Mouse (Mus musculus) hindbrain, embryonic 13.5 days (tissue): ENCODE measurements around the gene Gdpd2. TPM values are rescaled to one million over a fixed set of nuclear protein-coding genes. Genes with fewer than 3 reads are reported as not detected.
A peak's percentile ranks its signal among the peaks of the same experiment; 100 is the strongest.

Experiments
- ATAC-seq: fragments of 200-750 bp; cut with Nextera tagmentation; 2 replicates; pipeline ENCODE4 v1.8.0; 2017; ENCODE audit warnings: moderate TSS enrichment; ENCODE audit not compliant: low FRiP score
- H3K27ac ChIP-seq: fragments of 300-500 bp; sonication (generic); 2 replicates; pipeline ENCODE4 v1.5.1; 2015; ENCODE audit warnings: inconsistent platforms, mild to moderate bottlenecking, moderate library complexity
- H3K27me3 ChIP-seq: fragments of 300-500 bp; sonication (generic); 2 replicates; pipeline ENCODE4 v1.6.1; 2015; ENCODE audit warnings: mild to moderate bottlenecking, inconsistent platforms
- H3K36me3 ChIP-seq: fragments of 300-500 bp; sonication (generic); 2 replicates; pipeline ENCODE4 v1.6.1; 2015; ENCODE audit warnings: mild to moderate bottlenecking, inconsistent platforms
- H3K4me1 ChIP-seq: fragments of 300-500 bp; sonication (generic); replicated peaks from 2 replicates; pipeline ENCODE4 v1.6.1; 2015; ENCODE audit warnings: inconsistent platforms
- H3K4me2 ChIP-seq: fragments of 300-500 bp; sonication (generic); 2 replicates; pipeline ENCODE4 v1.6.1; 2015; ENCODE audit warnings: inconsistent platforms, mild to moderate bottlenecking, moderate library complexity
- H3K4me3 ChIP-seq: fragments of 300-500 bp; sonication (generic); 2 replicates; pipeline ENCODE4 v1.5.1; 2015; ENCODE audit warnings: mild to moderate bottlenecking, inconsistent platforms
- H3K9ac ChIP-seq: fragments of 300-500 bp; sonication (generic); 2 replicates; pipeline ENCODE4 v1.6.1; 2015; ENCODE audit warnings: mild to moderate bottlenecking, inconsistent platforms
- H3K9me3 ChIP-seq: fragments of 300-500 bp; sonication (generic); 2 replicates; pipeline ENCODE4 v1.6.1; 2016; ENCODE audit warnings: inconsistent platforms
- WGBS: fragments of 180-500 bp; shearing (Covaris S2); methylation state at CpG from one replicate; pipeline ENCODE4 v1.1.7; 2015; 5-methylcytosine and 5-hydroxymethylcytosine counted together
- polyA plus RNA-seq: library from polyadenylated mRNA; unstranded; fragments of >200 nt; fragmentation: Nextera tagmentation; extraction: Ambion mirVana; gene quantifications from 2 replicates; pipeline ENCODE4 v1.2.1, GENCODE M21; 2015

Gene Gdpd2
- polyA plus RNA-seq: 31.3 and 32.8 TPM in 2 replicates

DNA sequence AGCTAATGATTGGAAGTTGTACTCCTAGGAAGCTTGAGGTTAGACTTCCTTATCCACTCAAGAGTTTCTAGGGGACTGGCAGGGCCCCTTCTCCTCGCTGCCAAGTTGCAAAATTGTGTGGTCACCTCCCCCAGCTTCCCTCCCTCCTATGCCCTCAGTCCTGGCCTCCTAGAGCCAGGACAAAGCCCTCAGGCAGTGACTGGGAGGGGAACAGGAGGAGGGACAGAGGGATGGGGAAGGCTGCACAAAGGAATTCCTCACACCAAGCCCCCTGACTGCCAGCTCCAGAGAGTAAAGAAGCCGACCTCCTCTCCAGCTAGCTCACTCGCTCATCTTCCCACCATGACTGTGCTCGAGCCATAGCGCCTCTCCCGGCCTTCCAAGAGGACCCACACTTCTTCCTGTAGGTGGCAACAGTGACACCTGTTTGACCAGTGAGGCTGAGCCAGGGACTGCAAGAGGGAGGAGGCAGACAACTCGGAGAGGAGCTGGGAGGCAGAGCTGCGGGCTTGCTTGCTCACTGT is at the start of gene Gdpd2:
TSS of gene Gdpd2 (plus strand) at position 209 of the 524 bp plus-strand sequence.
- peak within 1 kb of the TSS; percentile 65 for H3K9ac ChIP-seq
- H3K9me3 ChIP-seq: no peaks in the 10 kb centered on the region
- H3K27ac ChIP-seq: peak within 1 kb of the TSS; percentile 76
- H3K4me2 ChIP-seq: peak within 1 kb of the TSS; percentile 48
- H3K27me3 ChIP-seq: 0 out of 2 replicates have a peak, but pooled peaks cover 7% of the 10 kb centered on the region
- peaks cover 27% of the 10 kb centered on the region for H3K4me1 ChIP-seq
- ATAC-seq: peak; percentile 83
- H3K36me3 ChIP-seq: no peaks in the 10 kb centered on the region
- WGBS: 15% methylated on average over 8 of the region's 8 CpGs
- peak within 1 kb of the TSS; percentile 33 for H3K4me3 ChIP-seq

DNA sequence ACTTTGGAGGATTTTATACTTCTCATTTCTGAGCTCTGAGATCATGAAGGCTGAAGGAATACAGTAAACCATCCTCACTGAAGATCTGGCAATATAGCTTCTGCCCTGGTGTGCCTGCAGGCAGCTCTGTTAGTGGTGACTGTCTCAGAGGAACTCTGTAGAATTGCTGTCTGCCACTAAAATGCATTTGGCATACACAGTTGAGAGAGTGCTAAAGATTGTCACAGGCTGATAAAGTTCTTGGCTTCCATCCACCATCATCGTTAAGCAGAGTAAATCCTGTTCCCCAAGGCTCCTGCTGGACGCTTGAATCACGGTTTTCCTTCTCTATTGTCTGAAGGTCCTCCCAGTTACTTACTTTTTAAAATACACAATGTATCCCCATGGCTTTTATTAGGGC is 43.1 kb upstream of the Gdpd2 start:
- H3K9ac ChIP-seq: no peak overlapping the region
- no peak for ATAC-seq
- H3K9me3 ChIP-seq: no peaks in the 10 kb centered on the region
- no peaks in the 10 kb centered on the region for H3K4me1 ChIP-seq
- no peak overlapping the region for H3K27ac ChIP-seq
- H3K27me3 ChIP-seq: peaks cover 8% of the 10 kb centered on the region; the same call in 1 of the 2 replicates
- H3K4me3 ChIP-seq: no peak overlapping the region
- H3K36me3 ChIP-seq: no peaks in the 10 kb centered on the region
- no peak overlapping the region for H3K4me2 ChIP-seq
- whole genome bisulfite sequencing: 78% methylated on average over 3 of the region's 3 CpGs

DNA sequence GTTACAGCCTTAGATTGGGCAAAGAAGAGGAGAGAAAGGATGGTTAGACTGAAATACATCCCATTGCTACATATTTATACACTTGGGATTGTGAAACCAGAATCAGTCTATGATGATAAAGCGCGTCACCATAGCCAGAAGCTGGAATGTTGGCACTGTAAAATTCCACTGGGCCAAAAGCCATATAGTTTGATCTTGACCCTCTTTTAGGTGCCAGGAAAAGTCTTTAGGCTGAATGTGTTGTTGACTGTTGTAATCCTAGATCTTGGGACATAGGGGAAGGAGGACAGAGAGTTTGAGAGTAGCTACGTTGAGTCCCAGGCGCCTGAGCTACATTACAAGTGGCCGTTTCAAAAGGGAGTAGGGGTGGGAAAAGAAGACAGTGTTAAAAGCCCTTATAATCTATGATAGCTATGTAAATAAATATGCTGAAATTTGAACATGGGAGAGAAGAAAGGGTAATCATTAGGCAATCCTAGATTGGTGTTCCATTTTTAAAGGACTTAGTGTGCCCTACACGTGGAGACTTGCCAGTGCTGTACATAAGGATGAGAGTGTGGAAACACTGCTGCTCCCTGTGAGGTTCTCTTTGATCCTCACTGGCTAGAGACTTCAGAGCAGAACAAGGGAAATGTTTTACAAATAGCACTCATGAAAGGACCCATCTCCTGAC is 42.2 kb upstream of the Gdpd2 start:
- H3K4me3 ChIP-seq: no peak overlapping the region
- no peak overlapping the region for H3K4me2 ChIP-seq
- H3K9ac ChIP-seq: no peak overlapping the region
- H3K27ac ChIP-seq: no peak overlapping the region
- no peaks in the 10 kb centered on the region for H3K4me1 ChIP-seq
- H3K9me3 ChIP-seq: no peaks in the 10 kb centered on the region
- WGBS: 85% methylated on average over 6 of the region's 6 CpGs
- no peaks in the 10 kb centered on the region for H3K36me3 ChIP-seq
- no peak for ATAC-seq
- H3K27me3 ChIP-seq: peaks cover 8% of the 10 kb centered on the region; the same call in 1 of the 2 replicates

DNA sequence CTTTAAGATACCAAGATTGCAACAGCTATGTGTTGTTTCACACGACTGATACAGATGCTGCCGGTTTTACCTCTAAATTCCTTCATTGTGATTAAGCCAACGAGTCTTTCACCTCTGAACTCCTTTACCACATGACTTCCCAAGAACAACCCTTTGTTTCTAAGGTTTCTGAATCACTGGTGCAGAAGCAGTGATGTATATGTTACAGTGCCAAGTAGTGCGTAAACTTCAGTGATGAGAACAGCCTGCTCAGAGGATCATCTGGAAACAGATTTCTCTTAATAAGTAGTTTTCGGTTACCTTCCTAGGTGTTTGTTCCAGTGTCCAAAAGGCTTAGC is 41.7 kb upstream of the Gdpd2 start:
- Histone ChIP-seq H3K36me3 (no peaks in the 10 kb centered on the region), H3K4me1 (no peaks in the 10 kb centered on the region), H3K4me3 (no peak overlapping the region), H3K27me3 (peaks cover 8% of the 10 kb centered on the region; the same call in 1 of the 2 replicates), H3K9me3 (no peaks in the 10 kb centered on the region), H3K27ac (no peak overlapping the region), H3K4me2 (no peak overlapping the region), H3K9ac (no peak overlapping the region)
- 71% methylated on average over 5 of the region's 5 CpGs for WGBS
- no peak for ATAC-seq

DNA sequence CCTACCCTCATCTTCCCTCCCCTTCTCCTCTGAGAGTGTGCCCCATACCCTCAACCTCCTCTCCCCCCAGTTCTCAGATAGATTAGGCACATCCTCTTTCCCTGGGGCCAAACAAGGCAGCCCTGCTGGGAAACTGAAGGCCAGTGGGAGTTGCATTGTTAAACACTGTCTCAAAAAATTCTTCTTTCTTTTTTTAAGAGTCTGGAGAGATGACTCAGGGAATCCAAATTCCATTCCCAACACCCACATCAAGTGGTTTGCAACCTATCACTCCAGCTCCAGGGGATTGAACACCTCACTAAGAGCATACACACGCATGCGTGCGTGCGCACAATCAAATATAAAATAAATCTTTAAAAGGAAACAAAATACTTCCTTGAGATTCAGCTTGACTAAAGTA is 32.9 kb upstream of the Gdpd2 start:
- Histone ChIP-seq H3K9ac (no peak overlapping the region), H3K27ac (no peak overlapping the region), H3K4me3 (no peak overlapping the region), H3K9me3 (no peaks in the 10 kb centered on the region), H3K4me1 (no peaks in the 10 kb centered on the region), H3K27me3 (no peaks in the 10 kb centered on the region), H3K4me2 (no peak overlapping the region), H3K36me3 (no peaks in the 10 kb centered on the region)
- 94% methylated on average over 4 of the region's 4 CpGs for WGBS
- ATAC-seq: no peak

DNA sequence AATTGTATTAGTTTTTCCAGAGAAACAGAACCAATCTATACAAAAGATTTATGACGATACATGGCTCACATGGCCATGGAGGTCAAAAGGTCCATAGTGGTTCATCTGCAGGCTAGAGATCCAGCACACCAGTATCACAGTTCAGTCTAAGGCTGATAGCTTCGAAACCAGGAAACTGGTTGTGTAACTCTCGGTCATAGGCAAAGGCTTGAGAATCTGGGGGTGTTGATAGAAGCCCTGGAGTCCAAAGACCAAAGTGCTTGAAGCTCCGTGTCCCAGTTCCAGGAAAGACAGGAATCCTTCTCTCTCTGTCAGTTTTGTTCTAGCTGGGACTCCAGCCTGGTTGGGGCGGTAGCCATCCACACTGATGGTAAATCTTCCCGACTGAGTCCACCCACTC is 21.6 kb upstream of the Gdpd2 start:
- 84% methylated on average over 6 of the region's 6 CpGs for WGBS
- Histone ChIP-seq H3K36me3 (no peaks in the 10 kb centered on the region), H3K4me2 (no peak overlapping the region), H3K9ac (no peak overlapping the region), H3K9me3 (no peaks in the 10 kb centered on the region), H3K4me3 (no peak overlapping the region), H3K27me3 (no peaks in the 10 kb centered on the region; the same call in 1 of the 2 replicates), H3K27ac (no peak overlapping the region), H3K4me1 (no peaks in the 10 kb centered on the region)
- ATAC-seq: no peak

DNA sequence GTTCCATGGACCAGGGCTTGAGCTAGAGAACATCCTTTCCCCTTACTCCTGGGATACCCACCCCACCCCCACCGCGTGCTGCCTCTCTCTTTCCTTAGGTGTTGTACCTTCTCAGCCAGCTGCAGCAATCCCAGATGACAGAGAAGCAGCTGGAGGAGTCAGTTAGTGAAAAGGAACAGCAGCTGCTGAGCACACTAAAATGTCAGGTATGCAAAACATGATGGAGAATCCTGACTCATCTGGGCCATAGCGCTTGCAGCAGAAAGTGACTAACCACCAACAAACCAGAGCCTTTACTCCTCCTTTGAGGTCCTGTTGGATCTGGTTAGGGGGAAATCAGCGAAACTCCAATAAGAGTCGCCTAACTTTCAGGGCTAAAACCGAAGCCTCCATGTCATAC is 13.5 kb upstream of the Gdpd2 start:
- Histone ChIP-seq H3K4me1 (no peaks in the 10 kb centered on the region), H3K36me3 (no peaks in the 10 kb centered on the region), H3K9me3 (no peaks in the 10 kb centered on the region), H3K27ac (no peak overlapping the region), H3K4me3 (no peak overlapping the region), H3K27me3 (no peaks in the 10 kb centered on the region), H3K9ac (no peak overlapping the region), H3K4me2 (no peak overlapping the region)
- no peak for ATAC-seq
- WGBS: 94% methylated on average over 6 of the region's 6 CpGs

DNA sequence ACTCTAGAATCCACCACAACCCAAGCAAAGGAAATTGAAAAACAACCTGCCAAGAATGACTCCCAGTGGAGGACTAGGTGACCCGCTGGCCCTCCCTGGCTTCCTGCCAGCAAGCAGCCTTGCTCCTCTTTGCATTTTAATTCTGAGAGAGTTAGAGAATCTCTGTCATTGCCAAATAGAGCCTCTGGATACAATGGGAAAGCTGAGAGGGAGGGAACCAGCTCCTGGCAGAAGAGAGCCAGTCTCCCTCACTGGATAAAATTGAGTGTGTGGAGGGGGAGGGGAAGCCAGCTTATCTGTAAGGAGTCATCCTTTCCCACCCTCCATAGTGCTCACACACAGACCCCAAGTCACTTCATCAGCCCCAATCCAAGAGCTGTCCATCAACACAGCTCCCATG is 726 bp upstream of the Gdpd2 start:
- peaks cover 27% of the 10 kb centered on the region for H3K4me1 ChIP-seq
- ATAC-seq: peak; percentile 73
- no peak overlapping the region for H3K4me3 ChIP-seq
- H3K27me3 ChIP-seq: 0 out of 2 replicates have a peak, but pooled peaks cover 3% of the 10 kb centered on the region
- H3K27ac ChIP-seq: peak overlapping the region; percentile 76
- no peak overlapping the region for H3K4me2 ChIP-seq
- H3K36me3 ChIP-seq: no peaks in the 10 kb centered on the region
- H3K9me3 ChIP-seq: no peaks in the 10 kb centered on the region
- H3K9ac ChIP-seq: no peak overlapping the region
- WGBS: 13% methylated on average over 1 of the region's 1 CpGs

DNA sequence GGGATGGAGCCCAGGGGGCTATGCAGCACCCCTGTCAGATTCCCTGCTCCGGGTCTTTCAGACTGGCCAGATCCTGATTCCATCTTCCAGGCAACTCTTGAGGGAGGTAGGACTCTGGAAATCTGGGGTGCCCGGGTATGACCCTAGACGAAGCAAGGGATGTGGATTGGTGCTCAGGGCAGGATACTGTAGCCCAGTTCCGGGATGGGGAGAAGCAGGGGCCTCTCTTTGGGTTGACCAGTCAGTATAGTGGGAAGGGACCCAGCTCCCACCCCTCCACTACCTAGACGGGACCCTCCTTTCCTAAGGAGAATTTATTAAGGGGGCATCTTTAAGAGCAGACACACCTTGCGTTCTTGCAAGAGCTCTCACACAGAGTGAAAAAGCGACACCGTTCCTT is 593 bp downstream of the Gdpd2 start:
- no peaks in the 10 kb centered on the region for H3K9me3 ChIP-seq
- ATAC-seq: peak; percentile 47; the same call in 1 of the 2 replicates
- no peaks in the 10 kb centered on the region for H3K36me3 ChIP-seq
- H3K4me1 ChIP-seq: peaks cover 27% of the 10 kb centered on the region
- peak overlapping the region; percentile 33 for H3K4me3 ChIP-seq
- peak overlapping the region; percentile 48 for H3K4me2 ChIP-seq
- 0 out of 2 replicates have a peak, but pooled peaks cover 7% of the 10 kb centered on the region for H3K27me3 ChIP-seq
- WGBS: 28% methylated on average over 8 of the region's 8 CpGs
- peak overlapping the region; percentile 65 for H3K9ac ChIP-seq
- peak overlapping the region; percentile 76 for H3K27ac ChIP-seq

DNA sequence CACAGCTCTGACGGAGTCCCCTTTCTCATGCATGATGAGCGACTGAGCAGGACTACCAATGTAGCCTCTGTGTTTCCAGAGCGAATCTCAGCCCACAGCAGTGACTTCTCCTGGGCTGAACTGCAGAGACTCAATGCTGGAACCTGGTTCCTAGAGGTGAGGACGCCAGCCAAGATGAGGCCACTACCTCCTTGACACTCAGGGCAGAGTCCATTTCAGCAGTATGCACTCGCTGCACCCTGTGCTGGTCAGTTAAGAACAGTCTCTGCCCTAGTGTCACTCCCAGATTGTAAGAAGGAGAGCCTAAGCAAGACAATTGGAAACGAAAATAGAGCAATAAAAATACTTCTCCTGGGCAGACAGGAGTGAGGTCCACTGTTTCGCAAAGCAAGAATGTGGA is 4.7 kb downstream of the Gdpd2 start:
- H3K36me3 ChIP-seq: no peaks in the 10 kb centered on the region
- no peaks in the 10 kb centered on the region for H3K9me3 ChIP-seq
- no peak overlapping the region for H3K4me2 ChIP-seq
- H3K4me1 ChIP-seq: peaks cover 18% of the 10 kb centered on the region
- no peak overlapping the region for H3K27ac ChIP-seq
- H3K4me3 ChIP-seq: no peak overlapping the region
- H3K9ac ChIP-seq: no peak overlapping the region
- 80% methylated on average over 7 of the region's 7 CpGs for WGBS
- 0 out of 2 replicates have a peak, but pooled peaks cover 3% of the 10 kb centered on the region for H3K27me3 ChIP-seq
- no peak for ATAC-seq

DNA sequence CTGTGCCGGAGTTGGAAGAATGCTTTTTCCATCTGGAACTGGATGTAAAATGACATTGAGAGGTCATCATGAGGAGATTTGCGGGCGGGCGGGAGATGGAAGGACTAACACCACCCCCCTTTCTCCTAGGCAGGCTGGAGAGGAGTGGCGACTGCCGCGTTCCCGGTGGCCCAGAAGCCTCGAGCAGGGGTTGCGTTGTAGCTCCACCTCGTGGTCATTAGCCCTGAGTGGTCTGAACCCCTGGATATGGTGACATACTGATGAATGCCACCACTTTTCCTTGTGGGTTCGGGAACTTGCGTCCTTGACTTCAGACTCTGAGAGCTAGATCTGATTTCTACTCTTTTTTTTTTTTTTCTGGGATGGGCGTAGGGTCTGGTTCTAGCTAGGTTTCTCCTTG is 9.2 kb downstream of the Gdpd2 start:
- H3K36me3 ChIP-seq: no peaks in the 10 kb centered on the region
- peak overlapping the region; percentile 53 for H3K4me2 ChIP-seq
- H3K4me1 ChIP-seq: no peaks in the 10 kb centered on the region
- H3K9ac ChIP-seq: peak overlapping the region; percentile 43
- H3K27ac ChIP-seq: no peak overlapping the region
- peak; percentile 75 for ATAC-seq
- 19% methylated on average over 14 of the region's 14 CpGs for WGBS
- H3K27me3 ChIP-seq: 0 out of 2 replicates have a peak, but pooled peaks cover 3% of the 10 kb centered on the region
- no peaks in the 10 kb centered on the region for H3K9me3 ChIP-seq
- peak overlapping the region; percentile 37 for H3K4me3 ChIP-seq

DNA sequence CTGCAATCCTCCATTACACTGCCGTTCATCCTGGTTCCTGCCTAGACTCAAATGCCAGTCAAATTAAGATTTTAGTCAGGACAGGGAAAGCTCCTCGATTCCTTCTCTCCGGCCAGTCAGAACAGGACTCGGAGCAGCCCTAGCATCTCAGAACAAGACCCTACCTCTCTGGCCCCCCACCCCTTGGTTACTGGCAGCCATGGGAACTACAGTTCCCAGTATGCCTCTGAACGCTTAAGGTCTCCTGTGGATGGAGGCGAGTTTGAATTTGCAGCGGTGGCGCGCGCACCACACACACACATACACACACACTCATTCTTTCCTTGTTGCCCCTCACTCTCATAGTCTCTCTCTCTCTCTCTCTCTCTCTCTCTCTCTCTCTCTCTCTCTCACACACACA is 9.8 kb downstream of the Gdpd2 start:
- peak overlapping the region; percentile 37 for H3K4me3 ChIP-seq
- peak overlapping the region; percentile 43 for H3K9ac ChIP-seq
- no peaks in the 10 kb centered on the region for H3K9me3 ChIP-seq
- WGBS: 36% methylated on average over 10 of the region's 10 CpGs
- H3K4me1 ChIP-seq: no peaks in the 10 kb centered on the region
- peak overlapping the region; percentile 53 for H3K4me2 ChIP-seq
- H3K27ac ChIP-seq: no peak overlapping the region
- H3K36me3 ChIP-seq: no peaks in the 10 kb centered on the region
- H3K27me3 ChIP-seq: no peaks in the 10 kb centered on the region
- ATAC-seq: peak; percentile 83

DNA sequence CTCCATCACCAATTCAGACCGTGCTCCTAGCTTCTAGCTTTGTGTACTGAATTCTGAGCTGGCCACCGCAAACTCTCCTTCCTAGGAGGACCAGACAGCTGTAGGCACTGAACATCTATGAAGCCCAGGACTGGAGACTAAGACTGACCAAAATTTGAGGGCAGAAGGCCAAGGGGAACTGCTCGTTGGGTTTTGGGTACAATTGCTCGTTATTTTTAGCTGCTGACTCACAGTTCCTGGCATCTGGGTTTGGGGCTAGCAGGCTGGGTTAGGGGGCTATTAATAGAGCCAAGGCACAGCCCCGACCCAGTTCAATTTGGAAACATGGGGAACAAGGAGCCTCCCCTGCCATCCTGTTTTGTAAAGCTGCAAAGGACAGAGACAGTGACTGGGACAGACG is 11.1 kb downstream of the Gdpd2 start:
- ATAC-seq: no peak
- no peaks in the 10 kb centered on the region for H3K36me3 ChIP-seq
- no peaks in the 10 kb centered on the region for H3K9me3 ChIP-seq
- H3K9ac ChIP-seq: no peak overlapping the region
- no peaks in the 10 kb centered on the region for H3K4me1 ChIP-seq
- H3K4me3 ChIP-seq: no peak overlapping the region
- WGBS: 70% methylated on average over 6 of the region's 6 CpGs
- no peak overlapping the region for H3K27ac ChIP-seq
- no peaks in the 10 kb centered on the region for H3K27me3 ChIP-seq
- H3K4me2 ChIP-seq: no peak overlapping the region
